Mouse (Mus musculus) heart, adult 8-10 months (tissue): Measurements from ENCODE around the gene Hoxa5. TPM values are rescaled to one million over a fixed set of nuclear protein-coding genes. Genes with fewer than 3 reads are reported as not detected.

ENCODE experiments used
- microRNA-seq: library from miRNA; unstranded; fragments of <30 nt; microRNA quantifications from one replicate; pipeline ENCODE4 v1.2.0, GENCODE M21; 2022
- total RNA-seq, 4 experiments: library from RNA; stranded (reverse); gene quantifications; 2 replicates each; pipeline ENCODE4 v1.2.4; 2022

Hoxa5 gene
- total RNA-seq, 4 experiments from 2014 or later: 0.41 to 0.69 (median 0.57) TPM

Small RNA genes within 50 kb of the gene (microRNA-seq; reads per million reads assigned to microRNA genes)
- 34.7 reads per million, percentile 44 among the genes with 10 or more reads in this experiment for gene Mir196b

Other genes with a start within 250 kb of the Hoxa5 start
- gene Skap2, start 192.0 kb downstream of the Hoxa5 start, total RNA-seq: 10 to 100 TPM in 3 of 4 experiments, 1 to 10 TPM in 1; 8.8 to 12.2 (median 11.0) TPM
- under 1 TPM in 2 of 4 experiments, not detected in 2; 0.16 to 0.19 TPM for gene Hoxa1, start 46.3 kb downstream of the Hoxa5 start, total RNA-seq
- under 1 TPM in 3 of 4 experiments, not detected in 1; 0.20 to 0.34 (median 0.22) TPM for gene Hoxa2, start 39.8 kb downstream of the Hoxa5 start, total RNA-seq
- under 1 TPM in 1 of 4 experiments, not detected in 3; 0.06 TPM for gene 5730596B20Rik, start 27.1 kb downstream of the Hoxa5 start, total RNA-seq
- gene Hoxa4, start 12.8 kb downstream of the Hoxa5 start, total RNA-seq: under 1 TPM; 0.31 to 0.49 (median 0.38) TPM
- not detected for gene Hoxa6, start 4.1 kb upstream of the Hoxa5 start, total RNA-seq
- under 1 TPM; 0.16 to 0.89 (median 0.31) TPM for gene Hoxa3, start 8.7 kb upstream of the Hoxa5 start, total RNA-seq
- under 1 TPM in 1 of 4 experiments, not detected in 3; 0.54 TPM for gene Gm28308, start 8.8 kb upstream of the Hoxa5 start, total RNA-seq
- under 1 TPM in 3 of 4 experiments, not detected in 1; 0.19 to 0.55 (median 0.31) TPM for gene Hoxa7, start 17.3 kb upstream of the Hoxa5 start, total RNA-seq
- gene Hoxa9, start 26.5 kb upstream of the Hoxa5 start, total RNA-seq: not detected
- gene Hoxa10, start 36.3 kb upstream of the Hoxa5 start, total RNA-seq: not detected
- not detected for gene Hoxa11, start 41.2 kb upstream of the Hoxa5 start, total RNA-seq
- gene Hoxa13, start 56.3 kb upstream of the Hoxa5 start, total RNA-seq: not detected
- gene Evx1, start 108.9 kb upstream of the Hoxa5 start, total RNA-seq: not detected